ENCODE assay signal across 8 mouse cellular contexts in genomic region chr14:59624326-59624885, GRCm38 (mm10). TPM values are rescaled to one million over a fixed set of nuclear protein-coding genes. Genes with fewer than 3 reads are reported as not detected.
A peak's percentile ranks its signal among the peaks of the same experiment; 100 is the strongest.
DNase-seq lines count a peak whose midpoint lies in the region; ATAC-seq and TF ChIP-seq lines count a peak whose summit lies in the region.

No protein-coding gene starts in this region.

- H3K79me2 ChIP-seq in myocyte (ENCODE audit: control insufficient read depth, insufficient read depth): no peaks in the 10 kb centered on the region

- no peak overlapping the region for H3ac ChIP-seq in myocyte (ENCODE audit: control insufficient read depth, insufficient read length)

- TF ChIP-seq CTCF in gastrocnemius, adult 2 months (IDR thresholded peaks at IDR 0.05): no peak
- TF ChIP-seq CTCF in lung, embryonic 14.5 days (IDR thresholded peaks at IDR 0.05; ENCODE audit: low read depth): no peak
- TF ChIP-seq CTCF in left cerebral cortex, adult 2 months (IDR thresholded peaks at IDR 0.05): no peak

- H3K4me2 ChIP-seq in lung, embryonic 14.5 days: peak overlapping the region; percentile 83
- peak overlapping the region; percentile 77 for H3K4me2 ChIP-seq in forebrain, embryonic 13.5 days
- H3K4me2 ChIP-seq in myocyte (ENCODE audit: low read depth): peak overlapping the region; percentile 45

- no peak for ATAC-seq in lung, embryonic 14.5 days (ENCODE audit: insufficient read depth)
- no peak for ATAC-seq in forebrain, embryonic 13.5 days

- H3K9ac ChIP-seq in lung, embryonic 14.5 days: no peak overlapping the region
- H3K9ac ChIP-seq in forebrain, embryonic 13.5 days: no peak overlapping the region

- peak overlapping the region; percentile 79 for H3K4me3 ChIP-seq in gastrocnemius, adult 2 months
- 0 out of 2 replicates have a peak overlapping the region, but pooled peaks have one; percentile 67 for H3K4me3 ChIP-seq in lung, embryonic 14.5 days (ENCODE audit: low read depth, low read length)
- peak overlapping the region; percentile 84; the same call in 1 of the 2 replicates for H3K4me3 ChIP-seq in forebrain, embryonic 13.5 days
- H3K4me3 ChIP-seq in myocyte: no peak overlapping the region
- no peak overlapping the region for H3K4me3 ChIP-seq in left cerebral cortex, adult 2 months

- 0 out of 2 replicates have a peak, but pooled peaks cover 3% of the 10 kb centered on the region for H3K4me1 ChIP-seq in lung, embryonic 14.5 days (ENCODE audit: insufficient read depth)
- peaks cover 39% of the 10 kb centered on the region for H3K4me1 ChIP-seq in forebrain, embryonic 13.5 days

- peak overlapping the region; percentile 95 for H3K27ac ChIP-seq in gastrocnemius, adult 2 months
- H3K27ac ChIP-seq in lung, embryonic 14.5 days (ENCODE audit: low read depth): no peak overlapping the region
- no peak overlapping the region for H3K27ac ChIP-seq in forebrain, embryonic 13.5 days
- no peak overlapping the region for H3K27ac ChIP-seq in left cerebral cortex, adult 2 months

- WGBS in lung, embryonic 14.5 days: 30% methylated on average over 9 of the region's 9 CpGs
- WGBS in forebrain, embryonic 13.5 days: 22% methylated on average over 9 of the region's 9 CpGs

- H3K9me3 ChIP-seq in lung, embryonic 14.5 days (ENCODE audit: low read depth, low read length): no peaks in the 10 kb centered on the region
- no peaks in the 10 kb centered on the region for H3K9me3 ChIP-seq in forebrain, embryonic 13.5 days (replicated peaks)

- H3K36me3 ChIP-seq in lung, embryonic 14.5 days (ENCODE audit: insufficient read depth): no peaks in the 10 kb centered on the region
- H3K36me3 ChIP-seq in forebrain, embryonic 13.5 days (ENCODE audit: poor library complexity, severe bottlenecking): no peaks in the 10 kb centered on the region
- no peaks in the 10 kb centered on the region for H3K36me3 ChIP-seq in myocyte (ENCODE audit: control insufficient read depth, insufficient read depth)

- no peak for TF ChIP-seq POLR2A in myocyte (IDR thresholded peaks at IDR 0.05; ENCODE audit: insufficient read length, low read depth)

- DNase-seq in gastrocnemius, adult 2 months: peak; percentile 45
- DNase-seq in gastrocnemius, postnatal 4 days (ENCODE audit: low spot score in 2 of 2): no peak
- DNase-seq in lung, embryonic 14.5 days: no peak
- no peak for DNase-seq in lung, adult 18-20 months
- DNase-seq in layer of hippocampus, postnatal 10 days (ENCODE audit: low spot score in 2 of 2): no peak
- no peak for DNase-seq in left cerebral cortex, adult 2 months (ENCODE audit: extremely low spot score in 1 of 2, low spot score in 2 of 2)

- peaks cover 5% of the 10 kb centered on the region; the same call in 1 of the 2 replicates for H3K27me3 ChIP-seq in lung, embryonic 14.5 days (ENCODE audit: insufficient read depth, low read length)
- H3K27me3 ChIP-seq in forebrain, embryonic 13.5 days: peaks cover 7% of the 10 kb centered on the region; the same call in 1 of the 2 replicates
- H3K27me3 ChIP-seq in myocyte (ENCODE audit: control insufficient read depth, insufficient read depth, insufficient read length): peaks cover 19% of the 10 kb centered on the region

- intact Hi-C loops in gastrocnemius, adult 2 months (cut with DNase I): loop anchor here (2.0 kb wide), 1 partner anchor 102 kb away; no protein-coding TSS in a partner anchor
- intact Hi-C loops in left cerebral cortex, adult 2 months (cut with DNase I): no loop called here

TF ChIP-seq in myocyte, 11 proteins besides CTCF, POLR2A, EP300 and RAD21:
- TF ChIP-seq MYOD1 (IDR thresholded peaks at IDR 0.05; ENCODE audit: control insufficient read depth in 1 of 3, insufficient read length in 2 of 3, low read depth in 2 of 3) (peak; percentile 65 to 88 (median 81)), REST (IDR thresholded peaks at IDR 0.05; ENCODE audit: insufficient read depth, insufficient read length) (no peak), TCF3 (IDR thresholded peaks at IDR 0.05; ENCODE audit: insufficient read length, low read depth) (no peak), SRF (IDR thresholded peaks at IDR 0.05; ENCODE audit: control insufficient read depth, insufficient read length, low read depth) (no peak), POLR2AphosphoS2 (IDR thresholded peaks at IDR 0.05; ENCODE audit: insufficient read length, low read depth) (no peak), TCF12 (IDR thresholded peaks at IDR 0.05; ENCODE audit: insufficient read depth, poor library complexity, severe bottlenecking) (peak; percentile 70), MYOG (IDR thresholded peaks at IDR 0.05; ENCODE audit: control insufficient read depth in 1 of 3, insufficient read depth in 1 of 3, insufficient read length in 2 of 3, low read depth in 2 of 3) (peak; percentile 37 to 84 (median 83)), USF1 (IDR thresholded peaks at IDR 0.05; ENCODE audit: low read depth) (peak; percentile 66)

RNA-seq across cellular contexts. Expression of gene Shisa2, which starts 0.7 kb away (rescaled TPM):
- total RNA-seq in gastrocnemius, adult 2 months (2021): 10 to 100 TPM; 70.6 to 96.6 TPM
- 10 to 100 TPM; 72.4 to 88.9 TPM for total RNA-seq in gastrocnemius, postnatal 4 days (2021)
- polyA plus RNA-seq in lung, embryonic 14.5 days (2014; fragmentation: Nextera tagmentation; extraction: Ambion mirVana): 18.7 and 21.7 TPM in 2 replicates
- polyA plus RNA-seq in forebrain, embryonic 13.5 days (2015; fragmentation: Nextera tagmentation; extraction: Ambion mirVana): 26.6 and 31.1 TPM in 2 replicates
- 4.3 TPM for polyA plus RNA-seq in myocyte (2012; fragmentation: generic; extraction: Trizol)
- total RNA-seq in layer of hippocampus, postnatal 10 days (2021): 1 to 10 TPM; 4.1 to 4.3 TPM
- total RNA-seq in left cerebral cortex, adult 2 months (2021): 1 to 10 TPM; 3.2 to 3.7 TPM

RNA-seq across cellular contexts. Expression of gene Cdadc1, which starts 26.6 kb away (rescaled TPM):
- total RNA-seq in gastrocnemius, adult 2 months (2021): 10 to 100 TPM; 29.4 to 36.3 TPM
- total RNA-seq in gastrocnemius, postnatal 4 days (2021): 10 to 100 TPM; 27.3 to 29.5 TPM
- 32.5 and 36.2 TPM in 2 replicates for polyA plus RNA-seq in lung, embryonic 14.5 days (2014; fragmentation: Nextera tagmentation; extraction: Ambion mirVana)
- 32.4 and 38.4 TPM in 2 replicates for polyA plus RNA-seq in forebrain, embryonic 13.5 days (2015; fragmentation: Nextera tagmentation; extraction: Ambion mirVana)
- polyA plus RNA-seq in myocyte (2012; fragmentation: generic; extraction: Trizol): 10.5 TPM
- total RNA-seq in layer of hippocampus, postnatal 10 days (2021): 10 to 100 TPM; 42.0 to 49.1 TPM
- total RNA-seq in left cerebral cortex, adult 2 months (2021): 10 to 100 TPM; 67.2 to 69.9 TPM

Comparison
In these comparisons a context has a peak if more than half of its experiments do, and no peak if none do; other contexts are left out.
1. H3K4me3 ChIP-seq: peak in gastrocnemius, adult 2 months (single experiment), lung, embryonic 14.5 days (single experiment) and forebrain, embryonic 13.5 days (single experiment); none in myocyte (single experiment) and left cerebral cortex, adult 2 months (single experiment).
2. RNA of gene Shisa2, which starts 0.7 kb away (total RNA-seq): 70.6 to 96.6 TPM in gastrocnemius, adult 2 months and 72.4 to 88.9 TPM in gastrocnemius, postnatal 4 days; 4.1 to 4.3 TPM in layer of hippocampus, postnatal 10 days and 3.2 to 3.7 TPM in left cerebral cortex, adult 2 months; every median in the first group is over 10 times any median in the second.
3. Peak in every context shown above with its lines, with median percentiles within 50 percentile points of each other: H3K4me2 ChIP-seq.